Mouse (Mus musculus) stomach, postnatal 0 days (tissue): ENCODE measurements around the gene Ptprg.

Experiments
- CTCF ChIP-seq: IDR thresholded peaks from 2 replicates; pipeline ENCODE4 v1.5.1; 2016; ENCODE audit warnings: antibody characterized with exemption, low read depth, mild to moderate bottlenecking, moderate library complexity
- EP300 ChIP-seq: optimal IDR thresholded peaks from 2 replicates; pipeline ENCODE3; 2016; ENCODE audit warnings: antibody characterized with exemption

DNA sequence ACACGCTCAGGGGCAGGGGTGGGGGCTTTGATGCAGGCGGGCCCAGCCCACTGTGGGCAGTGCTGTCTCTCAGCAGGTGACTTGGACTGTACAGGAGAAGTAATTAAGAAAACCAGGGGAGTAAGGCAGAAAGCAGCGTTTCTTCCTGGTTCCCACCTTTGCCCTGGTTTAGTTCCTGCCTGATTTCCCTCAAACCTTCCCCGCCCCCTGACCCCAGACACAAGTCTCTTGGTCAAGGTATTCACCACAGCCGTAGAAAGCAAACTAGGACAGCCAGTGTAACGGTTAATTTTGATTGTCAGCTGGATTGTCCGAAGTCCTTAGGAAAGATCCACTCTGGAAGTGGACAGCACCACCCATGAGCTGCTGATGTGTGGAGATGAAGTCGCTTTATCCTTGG, 614.3 kb downstream of the Ptprg start:
- TF ChIP-seq CTCF: no peak
- TF ChIP-seq EP300: no peak
